Mouse (Mus musculus): ENCODE measurements at regions not wholly inside any gene's neighbourhood (a gene's known extent, or its start where the extent isn't known, plus 50 kb on each side); places are given as distances from the start of the nearest gene placed in this dataset.

- no peak for DNase-seq
Observed at GRCm38 (mm10) chr9:30848249-30848648, 74.0 kb downstream of the Adamts15 start.

GRCm38 (mm10) chr9:30845609-30846290, 76.5 kb downstream of the Adamts15 start:
- DNase-seq = peak; percentile 48

GRCm38 (mm10) chr9:30844079-30844563, 78.1 kb downstream of the Adamts15 start:
- DNase-seq = peak; percentile 84

GRCm38 (mm10) chr9:30834908-30835307, 87.3 kb downstream of the Adamts15 start:
- no peak for DNase-seq

GRCm38 (mm10) chr9:30834565-30834905, 87.7 kb downstream of the Adamts15 start:
- no peak for DNase-seq

GRCm38 (mm10) chr9:30833836-30834564, 88.3 kb downstream of the Adamts15 start:
- DNase-seq = no peak

- DNase-seq = peak; percentile 20
Observed at GRCm38 (mm10) chr9:30829158-30829870, 92.9 kb downstream of the Adamts15 start.

GRCm38 (mm10) chr9:30827780-30828179, 94.5 kb downstream of the Adamts15 start:
- DNase-seq = no peak

GRCm38 (mm10) chr9:30824056-30824625, 98.1 kb downstream of the Adamts15 start:
- no peak for DNase-seq

GRCm38 (mm10) chr9:30820806-30821375, 101.4 kb downstream of the Adamts15 start:
- no peak for DNase-seq

- DNase-seq = no peak
Observed at GRCm38 (mm10) chr9:30813246-30813645, 109.0 kb downstream of the Adamts15 start.

GRCm38 (mm10) chr9:30810843-30811242, 111.4 kb downstream of the Adamts15 start:
- DNase-seq = no peak

- no peak for DNase-seq
Observed at GRCm38 (mm10) chr9:30810290-30810689, 112.0 kb downstream of the Adamts15 start.

GRCm38 (mm10) chr9:30808863-30809491, 113.3 kb downstream of the Adamts15 start:
- DNase-seq = no peak

GRCm38 (mm10) chr9:30803755-30804532, 118.3 kb downstream of the Adamts15 start:
- no peak for DNase-seq

GRCm38 (mm10) chr9:30802826-30803225, 119.4 kb downstream of the Adamts15 start:
- peak; percentile 63 for DNase-seq

- no peak for DNase-seq
Observed at GRCm38 (mm10) chr9:30794701-30795407, 127.4 kb downstream of the Adamts15 start.

GRCm38 (mm10) chr9:30781221-30781620, 141.0 kb downstream of the Adamts15 start:
- DNase-seq = no peak

GRCm38 (mm10) chr9:30777816-30778215, 144.4 kb downstream of the Adamts15 start:
- DNase-seq = no peak

GRCm38 (mm10) chr9:30775161-30775560, 147.1 kb downstream of the Adamts15 start:
- DNase-seq = no peak
